Mouse (Mus musculus) cortical plate, adult 2 months (tissue): ENCODE measurements around the gene Ankrd34b. TPM values are rescaled to one million over a fixed set of nuclear protein-coding genes. Genes with fewer than 3 reads are reported as not detected.
A peak's percentile ranks its signal among the peaks of the same experiment; 100 is the strongest.

Experiments used
- H3K27ac ChIP-seq: fragments of 200-500 bp; 2 replicates; pipeline ENCODE4 v1.5.1; 2012; ENCODE audit warnings: low read length, control low read depth, inconsistent platforms; ENCODE audit not compliant: insufficient read depth
- H3K4me1 ChIP-seq: fragments of 200-500 bp; 2 replicates; pipeline ENCODE4 v1.6.1; 2011; ENCODE audit warnings: low read length; ENCODE audit not compliant: control insufficient read depth, insufficient read depth
- H3K4me3 ChIP-seq: fragments of 200-500 bp; 2 replicates; pipeline ENCODE4 v1.5.1; 2011; ENCODE audit warnings: mild to moderate bottlenecking, low read length, control low read depth; ENCODE audit not compliant: insufficient read depth
- CTCF ChIP-seq: fragments of 200-500 bp; IDR thresholded peaks from 2 replicates; pipeline ENCODE4 v1.5.1; 2011; ENCODE audit warnings: mild to moderate bottlenecking, control low read depth, low read length; ENCODE audit not compliant: insufficient read depth; ENCODE audit errors: extremely low read depth
- POLR2A ChIP-seq: fragments of 200-500 bp; IDR thresholded peaks from 2 replicates; pipeline ENCODE4 v1.6.1; 2011; ENCODE audit warnings: mild to moderate bottlenecking, low read length, control low read depth; ENCODE audit not compliant: insufficient read depth; ENCODE audit errors: extremely low read depth
- polyA plus RNA-seq: library from polyadenylated mRNA; depleted of rRNA; stranded (reverse); fragments of >200 nt; gene quantifications from 2 replicates; pipeline ENCODE4 v1.2.3, GENCODE M21; 2012; rRNA removed

The Ankrd34b gene
- polyA plus RNA-seq, 1 experiment = 7.8 TPM

GRCm38 (mm10) chr13:92483852-92484463 is 58.3 kb downstream of the Ankrd34b start, which contains the start of gene Fam151b:
Gene Fam151b, minus strand, starts transcription at chr13:92484015.
- TF ChIP-seq POLR2A (peak; percentile 91), CTCF (no peak)
- H3K4me3 ChIP-seq = peak within 1 kb of the TSS; percentile 36
- peak within 1 kb of the TSS; percentile 32; the same call in 1 of the 2 replicates for H3K27ac ChIP-seq

GRCm38 (mm10) chr13:92490817-92491216 is 65.1 kb downstream of the Ankrd34b start:
- TF ChIP-seq POLR2A (no peak), CTCF (no peak)
- no peak overlapping the region; the same call in 1 of the 2 replicates for H3K27ac ChIP-seq
- H3K4me3 ChIP-seq = no peak overlapping the region
- H3K4me1 ChIP-seq = no peaks in the 10 kb centered on the region

More at GRCm38 (mm10) chr13:92483852-92484463, 58.3 kb downstream of the Ankrd34b start, which contains the start of gene Fam151b:
- no peaks in the 10 kb centered on the region for H3K4me1 ChIP-seq

Other genes with a start within 250 kb of the Ankrd34b start
- not detected in 2 replicates for gene Gm20379, start 119.9 kb upstream of the Ankrd34b start, polyA plus RNA-seq
- gene Dhfr, start 71.2 kb upstream of the Ankrd34b start, polyA plus RNA-seq = 2.5 TPM in 2 replicates
- 20.2 and 20.8 TPM in 2 replicates for gene Msh3, start 70.9 kb upstream of the Ankrd34b start, polyA plus RNA-seq
- 9.9 and 11.7 TPM in 2 replicates for gene Fam151b, start 58.1 kb downstream of the Ankrd34b start, polyA plus RNA-seq
- gene Zfyve16, start 105.0 kb downstream of the Ankrd34b start, polyA plus RNA-seq = 11.6 and 13.2 TPM in 2 replicates
- gene Spz1, start 150.3 kb downstream of the Ankrd34b start, polyA plus RNA-seq = not detected in 2 replicates
- 64.5 and 69.0 TPM in 2 replicates for gene Serinc5, start 185.2 kb downstream of the Ankrd34b start, polyA plus RNA-seq